Mouse (Mus musculus) forebrain, embryonic 10.5 days (tissue): ENCODE results near the gene Tgfbr2. TPM values are rescaled to one million over a fixed set of nuclear protein-coding genes. Genes with fewer than 3 reads are reported as not detected.

ENCODE experiments used
- DNase-seq: peaks from one replicate; pipeline ENCODE4 v3.0.0-alpha.2; 2017; ENCODE audit warnings: low spot score; ENCODE audit errors: extremely low spot score
- H3K27ac ChIP-seq: fragments of 300-500 bp; sonication (generic); 2 replicates; pipeline ENCODE4 v1.5.1; 2016; ENCODE audit warnings: mild to moderate bottlenecking
- H3K27me3 ChIP-seq: fragments of 300-500 bp; sonication (generic); 2 replicates; pipeline ENCODE4 v1.6.1; 2016; ENCODE audit warnings: mild to moderate bottlenecking; ENCODE audit not compliant: poor library complexity, severe bottlenecking
- H3K36me3 ChIP-seq: fragments of 300-500 bp; sonication (generic); replicated peaks from 2 replicates; pipeline ENCODE4 v1.6.1; 2016; ENCODE audit warnings: mild to moderate bottlenecking, moderate library complexity
- H3K4me1 ChIP-seq: fragments of 300-500 bp; sonication (generic); 2 replicates; pipeline ENCODE4 v1.6.1; 2016
- H3K4me3 ChIP-seq: fragments of 300-500 bp; sonication (generic); 2 replicates; pipeline ENCODE4 v1.5.1; 2016; ENCODE audit warnings: mild to moderate bottlenecking, moderate library complexity
- H3K9me3 ChIP-seq: fragments of 300-500 bp; sonication (generic); 2 replicates; pipeline ENCODE4 v1.6.1; 2016; ENCODE audit warnings: mild to moderate bottlenecking, moderate library complexity
- WGBS: fragments of 180-500 bp; shearing (Covaris S2); methylation state at CpG from one replicate; pipeline ENCODE4 v1.1.7; 2016; 5-methylcytosine and 5-hydroxymethylcytosine counted together
- polyA plus RNA-seq: library from polyadenylated mRNA; unstranded; fragments of >200 nt; fragmentation: Nextera tagmentation; extraction: Ambion mirVana; gene quantifications from 2 replicates; pipeline ENCODE4 v1.2.1, GENCODE M21; 2016

Gene Tgfbr2
- polyA plus RNA-seq, 1 experiment from 2014 or later: 5.5 TPM

DNA sequence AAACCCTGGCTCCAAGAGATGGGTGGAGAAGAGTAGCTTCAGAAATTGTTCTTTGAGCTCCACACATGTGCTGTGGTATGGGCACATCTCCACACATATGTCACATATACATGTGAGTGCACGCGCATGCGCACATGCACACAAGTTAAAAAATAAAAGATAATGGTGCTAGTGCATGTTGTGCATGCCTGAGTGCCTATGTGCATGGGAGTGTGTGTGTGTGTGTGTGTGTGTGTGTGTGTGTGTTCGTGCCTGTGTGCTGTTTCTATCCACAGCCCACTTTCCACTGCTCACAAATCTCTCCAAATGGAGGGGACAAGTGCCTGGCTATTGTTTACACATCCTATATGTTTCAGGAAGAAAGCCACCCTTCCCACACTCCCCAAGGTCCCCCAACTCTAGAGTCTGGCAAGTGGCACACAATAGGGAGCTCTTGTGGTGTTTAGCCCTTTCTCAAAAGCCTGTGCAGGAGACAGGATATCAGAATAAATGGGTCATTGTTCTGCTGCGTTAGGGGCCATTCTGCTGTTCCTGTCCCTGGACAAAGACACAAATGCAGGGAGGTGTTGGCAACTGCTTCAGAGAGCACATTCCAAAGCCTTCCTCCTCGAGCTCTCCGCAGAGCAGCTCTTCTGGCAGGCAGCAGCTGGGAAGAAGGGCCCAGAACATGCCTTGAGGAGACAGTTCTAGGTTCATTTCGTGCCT lies 37.9 kb upstream of the Tgfbr2 start:
- H3K27me3 ChIP-seq: no peaks in the 10 kb centered on the region
- H3K4me1 ChIP-seq: peaks cover 25% of the 10 kb centered on the region
- H3K9me3 ChIP-seq: no peaks in the 10 kb centered on the region
- no peak overlapping the region for H3K4me3 ChIP-seq
- DNase-seq: no peak
- H3K36me3 ChIP-seq: no peaks in the 10 kb centered on the region
- WGBS: 48% methylated on average over 8 of the region's 8 CpGs
- H3K27ac ChIP-seq: peak overlapping the region; percentile 51

DNA sequence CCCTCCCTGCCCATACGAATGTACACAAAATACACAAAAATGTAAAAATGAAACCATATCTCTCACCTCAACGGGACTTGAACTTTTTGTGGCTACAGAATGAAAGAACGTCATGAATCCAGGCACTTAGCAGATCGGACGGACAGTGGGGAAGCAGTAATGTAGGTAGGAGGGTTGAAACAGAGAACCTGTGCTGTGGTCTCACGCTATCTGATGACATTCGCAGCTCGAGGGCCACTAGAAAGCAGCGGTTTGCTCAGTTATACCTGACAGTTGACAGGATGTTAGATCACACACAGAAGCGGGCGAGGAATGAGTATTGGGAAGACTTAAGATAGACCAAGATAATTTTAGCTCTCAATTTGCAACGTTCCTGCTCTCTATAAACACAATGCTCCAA lies 36.9 kb upstream of the Tgfbr2 start:
- DNase-seq: no peak
- no peak overlapping the region for H3K4me3 ChIP-seq
- WGBS: 88% methylated on average over 12 of the region's 12 CpGs
- H3K9me3 ChIP-seq: no peaks in the 10 kb centered on the region
- no peaks in the 10 kb centered on the region for H3K36me3 ChIP-seq
- no peak overlapping the region for H3K27ac ChIP-seq
- no peaks in the 10 kb centered on the region for H3K27me3 ChIP-seq
- H3K4me1 ChIP-seq: peaks cover 25% of the 10 kb centered on the region

DNA sequence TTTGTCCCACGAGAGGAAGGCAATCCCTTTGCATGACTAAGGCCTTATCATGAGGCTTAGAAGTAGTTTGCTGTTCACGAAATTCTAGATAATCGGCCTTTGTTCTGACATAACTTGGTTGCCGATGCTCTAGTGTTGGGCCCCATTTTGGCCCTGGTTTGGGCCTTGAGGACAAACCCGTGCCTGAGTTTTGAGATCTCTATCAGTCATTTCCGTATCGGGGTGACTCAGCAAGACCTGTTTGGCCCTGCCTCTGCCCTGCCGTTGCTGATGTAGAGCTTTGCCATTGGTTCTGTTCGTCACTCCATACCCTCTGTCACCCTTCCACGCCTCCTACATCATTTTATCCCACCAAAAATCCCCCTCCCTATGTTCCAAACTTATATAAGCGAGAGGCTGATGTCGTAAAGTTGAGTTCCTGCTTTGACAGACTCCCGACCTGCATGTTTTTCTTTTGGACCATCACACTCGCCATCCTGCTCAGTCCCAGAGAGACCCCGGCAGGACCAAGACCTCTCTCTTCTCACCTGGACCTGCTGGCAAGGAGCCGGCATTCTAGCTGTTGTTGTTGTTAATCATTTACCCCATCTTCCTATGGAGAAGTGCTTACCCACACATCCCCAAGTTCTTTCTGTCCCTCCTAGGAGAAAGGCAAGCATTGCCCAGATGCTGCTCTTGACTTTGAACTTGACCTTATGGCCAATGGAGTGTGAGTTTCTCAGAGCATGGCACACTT lies 33.2 kb upstream of the Tgfbr2 start:
- DNase-seq: no peak
- no peak overlapping the region for H3K4me3 ChIP-seq
- H3K27me3 ChIP-seq: no peaks in the 10 kb centered on the region
- 91% methylated on average over 16 of the region's 16 CpGs for WGBS
- peaks cover 11% of the 10 kb centered on the region for H3K4me1 ChIP-seq
- H3K9me3 ChIP-seq: no peaks in the 10 kb centered on the region
- no peaks in the 10 kb centered on the region for H3K36me3 ChIP-seq
- no peak overlapping the region for H3K27ac ChIP-seq

DNA sequence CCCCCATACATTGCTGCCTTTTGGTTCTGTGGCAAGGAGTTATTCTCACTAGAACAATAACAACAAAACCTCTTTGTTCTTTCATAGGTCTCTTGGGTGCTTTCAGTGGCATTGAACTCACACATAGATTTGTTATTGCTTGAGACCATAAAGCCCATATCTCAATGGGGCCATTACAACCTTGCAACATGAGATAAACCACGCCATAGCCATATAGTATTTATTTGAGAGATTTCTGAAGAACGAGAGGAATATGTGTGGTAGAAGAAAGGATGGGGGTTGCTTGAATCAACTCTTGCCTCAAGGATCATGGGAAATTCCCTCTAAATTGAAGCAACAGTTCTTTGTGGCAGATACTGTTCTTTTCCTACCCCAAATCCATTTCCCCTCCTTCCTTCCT lies 31.7 kb upstream of the Tgfbr2 start:
- Histone ChIP-seq H3K36me3 (no peaks in the 10 kb centered on the region), H3K4me1 (no peaks in the 10 kb centered on the region), H3K27me3 (no peaks in the 10 kb centered on the region), H3K4me3 (no peak overlapping the region), H3K27ac (no peak overlapping the region), H3K9me3 (no peaks in the 10 kb centered on the region)
- WGBS: 77% methylated on average over 2 of the region's 2 CpGs
- no peak for DNase-seq

- 94% methylated on average over 1 of the region's 1 CpGs for WGBS
- no peaks in the 10 kb centered on the region for H3K36me3 ChIP-seq
- H3K4me1 ChIP-seq: peaks cover 7% of the 10 kb centered on the region
- no peak for DNase-seq
- H3K27ac ChIP-seq: no peak overlapping the region
- no peak overlapping the region for H3K4me3 ChIP-seq
- H3K27me3 ChIP-seq: no peaks in the 10 kb centered on the region
- H3K9me3 ChIP-seq: no peaks in the 10 kb centered on the region
These were observed 28.5 kb upstream of the Tgfbr2 start for GRCm38 (mm10) chr9:116203675-116204074.

- H3K36me3 ChIP-seq: no peaks in the 10 kb centered on the region
- no peaks in the 10 kb centered on the region for H3K27me3 ChIP-seq
- 76% methylated on average over 9 of the region's 9 CpGs for WGBS
- H3K4me1 ChIP-seq: peaks cover 12% of the 10 kb centered on the region
- DNase-seq: no peak
- no peaks in the 10 kb centered on the region for H3K9me3 ChIP-seq
- H3K4me3 ChIP-seq: no peak overlapping the region
- no peak overlapping the region for H3K27ac ChIP-seq
These were observed 24.0 kb upstream of the Tgfbr2 start for GRCm38 (mm10) chr9:116199127-116199526.

GRCm38 (mm10) chr9:116198488-116198887 lies 23.3 kb upstream of the Tgfbr2 start:
- Histone ChIP-seq H3K27me3 (no peaks in the 10 kb centered on the region), H3K36me3 (no peaks in the 10 kb centered on the region), H3K4me3 (no peak overlapping the region), H3K9me3 (no peaks in the 10 kb centered on the region), H3K27ac (no peak overlapping the region), H3K4me1 (peaks cover 12% of the 10 kb centered on the region)
- 38% methylated on average over 9 of the region's 9 CpGs for WGBS
- no peak for DNase-seq

- Histone ChIP-seq H3K9me3 (no peaks in the 10 kb centered on the region), H3K36me3 (no peaks in the 10 kb centered on the region), H3K4me1 (peaks cover 12% of the 10 kb centered on the region), H3K27ac (no peak overlapping the region), H3K4me3 (no peak overlapping the region), H3K27me3 (no peaks in the 10 kb centered on the region)
- no peak for DNase-seq
- 87% methylated on average over 11 of the region's 11 CpGs for WGBS
These were observed 22.5 kb upstream of the Tgfbr2 start for GRCm38 (mm10) chr9:116197491-116198170.

DNA sequence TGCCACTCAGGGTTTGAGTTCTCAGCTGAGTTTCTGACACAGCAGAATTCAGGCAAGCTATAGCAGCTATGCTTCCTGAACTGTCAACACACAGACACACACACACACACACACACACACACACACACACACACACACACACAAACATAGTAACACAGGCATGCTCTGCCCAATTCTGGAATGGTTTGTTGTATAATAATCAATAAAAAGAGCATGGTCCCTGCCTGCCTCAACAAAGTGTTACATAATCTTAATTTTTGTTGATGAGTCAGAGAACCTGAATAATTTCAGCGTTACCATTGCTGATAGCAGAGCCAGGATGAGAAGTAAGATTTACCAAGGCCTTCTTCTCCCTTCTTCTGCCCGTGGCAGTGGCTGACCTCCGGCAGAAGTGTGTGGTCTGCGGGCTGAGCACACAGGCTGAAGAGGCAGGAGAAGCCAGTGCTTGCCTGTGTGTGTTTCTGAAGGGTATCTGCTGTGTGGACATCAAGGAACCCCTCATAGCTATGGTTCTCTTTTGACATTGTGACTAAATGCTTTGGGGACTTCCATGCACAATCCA lies 18.8 kb upstream of the Tgfbr2 start:
- Histone ChIP-seq H3K27me3 (no peaks in the 10 kb centered on the region), H3K27ac (no peak overlapping the region), H3K9me3 (no peaks in the 10 kb centered on the region), H3K4me3 (no peak overlapping the region), H3K36me3 (no peaks in the 10 kb centered on the region), H3K4me1 (peaks cover 8% of the 10 kb centered on the region)
- 93% methylated on average over 4 of the region's 4 CpGs for WGBS
- no peak for DNase-seq

DNA sequence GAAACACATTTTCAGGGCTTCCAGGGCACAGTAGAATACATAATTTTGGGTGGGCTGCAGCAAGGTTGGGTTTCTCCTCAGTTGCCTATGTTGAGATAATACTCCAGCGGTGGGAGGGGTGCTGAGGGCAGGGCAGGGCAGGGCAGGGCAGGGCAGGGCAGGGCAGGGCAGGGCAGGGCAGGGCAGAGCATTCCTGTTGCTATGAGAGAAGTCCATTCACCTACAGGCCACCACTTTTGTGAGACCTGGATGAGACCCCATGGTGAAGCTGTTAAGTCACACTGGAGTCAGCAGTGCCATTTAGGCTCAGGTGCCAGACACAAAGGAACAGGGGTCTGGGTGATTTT lies 18.3 kb upstream of the Tgfbr2 start:
- 79% methylated on average over 1 of the region's 1 CpGs for WGBS
- Histone ChIP-seq H3K4me3 (no peak overlapping the region), H3K36me3 (no peaks in the 10 kb centered on the region), H3K9me3 (no peaks in the 10 kb centered on the region), H3K4me1 (peaks cover 4% of the 10 kb centered on the region), H3K27me3 (no peaks in the 10 kb centered on the region), H3K27ac (no peak overlapping the region)
- no peak for DNase-seq

DNA sequence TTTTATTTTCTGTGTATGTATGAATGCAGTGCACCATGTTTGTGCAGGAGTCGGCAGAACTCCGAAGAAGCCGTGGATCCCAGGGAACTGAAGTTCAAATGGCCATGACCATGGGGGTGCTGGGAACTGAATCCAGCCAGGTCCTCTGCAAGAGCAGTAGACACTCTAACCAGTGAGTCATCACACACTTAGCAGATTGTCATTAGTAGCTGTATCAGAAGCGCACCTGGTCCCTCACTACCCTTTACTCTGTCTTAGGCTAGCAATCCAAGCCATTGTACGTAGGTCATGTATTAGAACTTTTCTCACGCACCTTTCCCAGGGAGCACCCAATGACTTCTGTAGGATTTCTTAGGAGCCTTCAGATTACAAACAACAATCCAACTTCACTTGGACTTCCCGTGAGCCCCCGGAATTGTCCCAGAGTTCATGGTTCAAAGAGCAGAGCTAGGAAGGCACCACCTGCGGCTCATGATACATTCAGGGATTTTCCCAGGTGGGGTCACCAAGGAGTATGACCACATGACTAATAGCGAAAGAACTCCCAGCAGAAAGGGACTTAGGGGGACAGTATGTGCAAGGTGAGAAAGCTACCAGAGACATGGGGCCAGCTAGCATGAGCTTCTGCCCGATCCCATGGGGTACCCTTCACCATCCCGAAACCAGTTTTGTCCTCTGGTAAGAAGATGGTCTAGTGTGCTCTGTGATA lies 17.8 kb upstream of the Tgfbr2 start:
- Histone ChIP-seq H3K4me3 (no peak overlapping the region), H3K9me3 (no peaks in the 10 kb centered on the region), H3K4me1 (no peaks in the 10 kb centered on the region), H3K27ac (no peak overlapping the region), H3K27me3 (no peaks in the 10 kb centered on the region), H3K36me3 (no peaks in the 10 kb centered on the region)
- DNase-seq: no peak
- 93% methylated on average over 12 of the region's 12 CpGs for WGBS

DNA sequence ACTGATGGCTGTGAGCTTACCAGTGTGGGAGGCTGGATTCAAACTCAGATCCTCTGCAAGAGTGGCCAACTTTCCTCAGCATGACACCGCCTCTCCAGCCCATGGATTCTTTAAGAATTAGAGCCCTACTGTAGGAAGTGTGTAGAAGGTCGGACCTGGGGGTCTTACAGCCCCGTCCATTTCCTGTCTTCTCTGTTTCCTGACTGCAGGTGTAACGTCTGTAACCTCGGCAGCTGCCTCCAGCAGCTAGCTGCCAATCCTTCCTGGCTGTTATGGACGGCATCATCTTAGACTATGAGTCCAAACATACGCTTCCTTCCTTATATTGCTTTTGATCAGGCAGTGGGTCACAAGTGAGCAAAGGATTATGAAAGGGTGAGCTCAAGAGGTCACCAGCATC lies 17.1 kb upstream of the Tgfbr2 start:
- WGBS: 89% methylated on average over 7 of the region's 7 CpGs
- DNase-seq: no peak
- Histone ChIP-seq H3K27ac (no peak overlapping the region), H3K9me3 (no peaks in the 10 kb centered on the region), H3K27me3 (no peaks in the 10 kb centered on the region), H3K4me1 (no peaks in the 10 kb centered on the region), H3K36me3 (no peaks in the 10 kb centered on the region), H3K4me3 (no peak overlapping the region)
